Mouse (Mus musculus) naive thymus-derived CD4-positive, alpha-beta T cell, adult 2 months (primary cell): ENCODE measurements around the gene Prdx5.

Source experiments
- DNase-seq: peaks from one replicate; pipeline ENCODE4 v3.0.0-alpha.2; 2011; ENCODE audit warnings: low read depth

The Prdx5 gene

DNA sequence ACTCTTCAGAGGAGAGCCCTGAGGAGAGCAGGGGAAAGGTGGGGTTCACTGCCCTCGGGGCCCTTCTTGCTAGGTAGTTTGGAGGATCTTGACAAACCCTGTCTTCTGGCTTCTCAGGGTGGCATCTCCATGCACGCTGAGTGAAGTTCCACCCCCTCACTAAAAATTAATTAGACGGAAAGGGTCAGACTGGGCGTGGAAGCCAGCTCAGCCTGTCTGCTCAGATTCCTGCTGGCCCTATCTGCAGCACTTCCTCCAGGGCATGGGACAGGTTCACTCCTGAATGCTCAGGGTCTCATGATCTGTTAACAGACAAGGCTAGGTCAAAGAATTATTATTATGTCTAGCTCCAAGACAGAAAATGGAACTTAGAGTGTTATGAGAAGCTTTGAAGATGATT lies 17.4 kb downstream of the Prdx5 start:
- no peak for DNase-seq

DNA sequence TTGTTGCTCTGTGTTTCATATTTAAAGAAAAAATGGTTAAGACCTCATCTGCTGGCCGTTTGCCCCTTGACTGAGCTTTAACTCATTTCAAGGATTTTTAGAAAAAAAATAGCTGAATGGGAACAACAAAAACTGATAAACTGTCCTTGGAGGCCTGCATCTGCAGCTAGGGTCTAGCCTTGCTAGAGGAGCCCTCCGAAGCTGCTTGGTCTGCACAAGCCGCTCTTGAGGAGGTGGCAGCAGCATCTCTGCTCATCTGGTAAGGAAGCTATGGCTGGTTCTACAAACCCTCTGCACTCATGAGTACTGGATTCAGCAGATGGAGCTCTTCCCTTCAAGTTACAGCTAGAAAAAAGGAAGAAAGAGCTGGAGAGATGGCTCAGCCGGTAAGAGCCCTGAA lies 31.9 kb downstream of the Prdx5 start:
- no peak for DNase-seq

DNA sequence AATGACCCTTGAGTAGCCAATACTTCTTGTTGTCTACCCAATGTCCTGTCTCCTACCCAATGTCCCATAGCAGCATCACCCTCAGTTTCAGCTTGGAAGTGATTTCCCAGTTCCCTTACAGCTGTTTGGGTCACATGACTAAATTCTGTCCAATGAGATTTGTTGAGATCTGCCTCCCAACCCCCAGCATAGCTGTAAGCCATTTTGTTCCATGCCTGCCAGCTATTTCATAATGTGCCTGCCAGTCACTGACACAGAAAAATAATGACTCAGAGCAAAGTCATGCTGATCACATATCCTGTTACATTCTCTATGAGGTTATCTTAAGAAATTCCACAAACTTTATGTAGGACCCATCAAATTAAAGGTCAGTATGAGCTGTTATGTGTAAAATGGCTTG lies 33.1 kb downstream of the Prdx5 start:
- DNase-seq = no peak

DNA sequence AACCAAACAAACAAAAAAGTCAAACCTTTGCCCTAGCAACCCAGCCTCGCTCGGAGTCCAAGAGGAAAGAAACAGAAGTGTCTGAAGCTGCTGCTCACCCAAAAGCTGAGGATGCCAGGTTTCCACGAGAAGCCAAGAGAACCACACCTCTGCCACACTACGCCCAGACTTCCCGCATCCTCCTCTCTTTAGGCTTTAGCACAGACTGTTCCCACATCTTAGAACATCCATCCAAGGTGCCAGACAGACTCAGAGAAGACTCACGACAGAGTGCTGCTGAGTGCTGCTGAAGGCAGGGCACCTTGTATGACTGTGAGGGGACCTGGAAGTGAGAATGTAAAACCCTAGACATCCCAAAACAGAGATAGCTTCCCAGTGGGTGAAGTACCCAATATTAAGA lies 34.1 kb downstream of the Prdx5 start:
- no peak for DNase-seq

DNA sequence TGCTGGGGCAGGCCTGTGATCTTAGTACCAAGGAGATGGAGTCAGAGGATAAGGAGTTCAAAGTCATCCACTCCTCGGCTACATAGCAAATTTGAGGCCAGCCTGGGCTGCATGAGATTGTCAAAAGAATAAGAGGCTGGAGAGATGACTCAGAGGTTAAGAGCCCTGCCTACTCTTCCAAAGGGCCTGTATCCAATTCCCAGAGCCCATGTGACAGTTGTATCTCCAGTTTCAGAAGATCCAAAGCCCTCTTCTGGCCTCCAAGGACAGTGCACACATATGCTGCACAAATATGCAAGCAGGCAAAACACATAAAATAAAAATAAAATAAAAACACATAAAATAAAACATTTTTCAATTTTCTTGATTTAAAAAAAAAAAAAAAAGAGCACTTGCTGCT lies 35.6 kb downstream of the Prdx5 start:
- DNase-seq = no peak

DNA sequence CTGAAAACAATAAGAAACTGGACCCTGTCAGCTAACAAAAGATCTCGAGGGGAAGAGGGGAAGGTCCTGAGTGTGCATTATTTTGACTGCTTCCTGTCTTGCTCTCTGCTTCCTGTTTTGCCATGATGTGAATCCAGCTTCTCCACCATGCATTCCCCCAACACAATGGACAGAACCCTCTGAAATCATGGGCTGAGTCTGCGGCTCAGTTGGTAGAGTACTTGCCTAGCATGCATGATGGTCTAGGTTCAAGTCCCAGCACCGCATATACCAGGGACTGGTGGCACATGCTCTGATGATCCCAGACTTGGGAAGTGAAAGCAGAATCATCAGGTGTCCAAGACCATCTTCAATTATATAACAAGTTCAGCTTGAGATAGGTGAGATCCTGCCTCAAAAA lies 37.2 kb downstream of the Prdx5 start:
- DNase-seq = no peak

DNA sequence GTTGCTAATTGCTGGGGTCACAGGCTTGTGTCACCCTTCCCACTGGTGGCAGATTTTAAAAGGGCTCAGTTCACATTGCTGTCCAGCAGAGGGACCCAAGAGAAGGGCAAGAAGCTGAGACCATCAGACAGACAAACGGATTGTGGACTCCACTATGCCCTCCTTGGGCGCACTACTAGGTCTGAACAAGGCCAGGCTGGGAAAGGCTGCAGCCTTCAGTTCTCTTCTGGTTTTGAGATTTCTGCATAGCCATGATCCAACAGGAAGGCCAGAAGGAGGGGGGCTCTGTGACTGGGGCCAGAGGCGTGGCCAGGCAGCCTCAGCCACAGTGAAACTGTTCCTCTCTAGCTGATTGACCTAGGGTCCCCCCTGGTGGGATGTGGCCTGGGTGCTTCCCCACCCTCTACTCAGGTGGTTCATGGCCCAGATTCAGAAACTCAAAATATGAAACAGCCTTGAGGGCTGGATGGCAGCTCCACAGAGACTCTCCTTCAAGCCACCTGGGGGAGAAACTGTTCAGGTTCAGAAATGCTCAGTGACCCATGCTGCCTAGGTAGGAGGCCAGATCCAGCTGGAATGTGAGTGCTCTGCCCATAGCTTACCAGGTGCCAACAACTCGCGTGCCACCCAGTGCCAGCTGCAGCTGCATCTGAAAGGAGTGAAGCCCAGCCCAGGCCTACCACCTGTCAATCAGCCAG lies 38.2 kb downstream of the Prdx5 start:
- peak; percentile 70 for DNase-seq

DNA sequence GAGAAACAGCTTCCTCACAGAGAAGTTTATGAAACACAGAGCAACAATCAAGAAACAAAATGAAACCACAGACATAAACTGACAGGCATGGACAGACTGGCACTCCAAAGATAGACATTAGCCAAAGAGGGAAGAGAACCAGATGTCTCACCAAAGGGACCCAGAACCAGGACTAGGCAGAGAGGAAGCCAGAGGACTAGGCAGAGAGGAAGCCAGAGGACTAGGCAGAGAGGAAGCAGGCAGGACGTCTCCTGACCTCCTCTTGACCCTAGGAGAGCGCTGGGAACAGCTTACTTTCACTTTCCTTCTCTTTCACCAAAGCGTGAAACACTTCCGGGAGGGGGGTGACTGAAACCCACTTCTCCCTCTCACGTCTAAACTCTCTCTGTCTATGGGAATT lies 40.6 kb downstream of the Prdx5 start:
- DNase-seq = peak; percentile 76

DNA sequence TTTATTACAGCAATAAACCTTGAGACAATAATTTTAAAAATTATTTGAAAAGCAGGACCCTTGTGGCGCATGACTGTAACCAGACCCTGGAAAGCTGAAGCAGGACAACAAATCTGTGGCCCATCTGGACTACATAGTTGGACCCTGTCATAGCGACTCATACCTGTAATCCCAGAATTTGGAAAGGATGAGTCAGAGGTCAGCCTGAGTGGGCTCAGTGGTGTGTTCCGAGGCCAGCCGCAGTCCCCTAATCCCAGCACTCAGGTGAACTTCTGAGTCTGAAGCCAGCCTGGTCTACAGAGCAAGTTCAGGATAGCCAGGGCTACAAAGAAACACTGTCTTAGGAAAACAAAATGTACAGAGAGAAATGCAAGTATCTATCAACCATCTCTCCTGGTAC lies 48.5 kb downstream of the Prdx5 start:
- no peak for DNase-seq

DNA sequence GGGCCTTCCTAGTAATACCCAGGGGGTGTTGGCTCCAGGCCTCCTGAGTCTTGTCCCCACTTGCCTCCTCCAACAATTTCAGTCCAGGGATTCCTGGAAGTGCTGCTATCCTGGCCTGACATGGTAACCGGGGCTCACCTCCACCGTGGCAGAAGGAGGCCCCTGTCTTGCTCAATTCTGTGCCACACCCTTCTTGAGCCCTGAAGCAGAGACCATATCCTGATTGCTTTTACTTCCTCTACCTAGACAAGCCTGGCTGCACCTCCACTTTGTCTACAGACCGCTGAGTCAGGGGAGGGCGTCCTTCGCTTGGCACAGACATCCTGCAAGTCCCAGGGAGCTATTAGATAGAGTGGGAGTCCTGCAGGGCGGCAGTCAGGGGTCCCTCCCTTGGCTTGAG lies 49.2 kb downstream of the Prdx5 start:
- DNase-seq = no peak

DNA sequence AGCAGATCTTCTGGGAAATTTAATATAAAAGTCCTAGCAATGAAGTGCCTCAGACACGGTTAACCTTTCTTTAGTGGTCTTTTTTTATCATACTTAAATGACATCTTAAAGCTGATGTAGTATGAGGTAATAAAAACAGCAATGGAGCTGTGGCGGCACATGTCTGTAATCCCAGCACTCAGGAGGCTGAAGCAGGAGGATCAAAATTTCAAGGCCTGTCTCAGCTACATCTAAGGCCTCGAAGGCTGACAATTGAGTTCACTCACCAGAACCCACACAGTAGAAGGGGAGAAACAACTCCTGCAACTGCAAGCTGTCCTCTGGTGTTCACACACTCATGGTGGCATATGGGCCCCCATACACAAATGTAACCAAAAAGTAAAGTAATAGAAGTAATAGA lies 49.9 kb downstream of the Prdx5 start:
- no peak for DNase-seq

DNA sequence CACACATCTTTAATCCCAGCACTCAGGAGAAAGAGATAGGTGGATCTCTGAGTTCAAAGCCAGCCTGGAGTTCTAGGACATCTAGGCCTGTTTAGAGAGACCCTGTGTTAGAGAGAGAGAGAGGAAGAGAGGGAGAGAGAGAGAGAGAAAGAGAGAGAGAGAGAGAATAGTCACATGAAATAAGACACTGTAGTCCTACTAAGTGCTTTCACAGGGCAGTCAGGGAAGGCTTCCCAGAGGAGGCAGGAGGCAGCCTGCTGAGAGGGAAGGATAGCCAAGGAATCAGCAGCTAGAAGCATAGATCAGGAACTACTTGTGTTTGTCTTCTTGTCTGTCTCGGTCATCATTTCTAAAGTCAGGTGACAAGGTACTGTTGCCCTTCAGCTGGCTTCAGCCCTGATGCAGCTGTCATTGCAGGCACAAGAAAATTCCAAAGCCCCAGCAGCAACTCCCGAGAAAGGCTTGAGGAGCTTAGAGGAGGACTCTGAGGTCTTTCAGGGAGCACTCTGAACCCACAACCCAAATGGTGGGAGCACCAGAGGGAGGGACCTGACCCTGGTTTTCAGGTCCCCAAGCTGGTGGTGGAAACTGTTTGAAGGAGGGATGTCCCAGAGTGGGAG lies 50.8 kb downstream of the Prdx5 start:
- no peak for DNase-seq

DNA sequence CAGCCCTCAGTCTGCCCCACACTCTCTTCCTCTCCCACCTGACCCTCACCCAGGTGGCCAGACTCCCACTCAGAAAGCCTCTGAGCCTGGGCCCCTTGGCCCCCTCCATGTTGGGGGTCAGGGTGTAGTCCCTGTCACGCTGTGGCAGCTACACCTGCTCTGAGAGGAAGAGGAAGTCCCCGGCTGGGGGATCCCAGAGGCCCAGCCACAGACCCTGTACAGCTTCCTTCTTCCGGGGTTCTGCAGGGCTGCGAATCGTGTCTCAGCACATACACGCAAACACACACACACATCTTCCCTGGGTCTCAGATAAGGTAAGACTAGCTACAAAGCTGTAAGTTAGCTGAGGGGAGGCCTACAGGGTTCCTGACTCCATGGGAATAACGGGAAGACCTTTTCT lies 51.9 kb downstream of the Prdx5 start, which contains the start of gene Ccdc88b:
Ccdc88b (minus strand) TSS at position 181 of the 400 bp plus-strand sequence.
- DNase-seq = peak; percentile 81

DNA sequence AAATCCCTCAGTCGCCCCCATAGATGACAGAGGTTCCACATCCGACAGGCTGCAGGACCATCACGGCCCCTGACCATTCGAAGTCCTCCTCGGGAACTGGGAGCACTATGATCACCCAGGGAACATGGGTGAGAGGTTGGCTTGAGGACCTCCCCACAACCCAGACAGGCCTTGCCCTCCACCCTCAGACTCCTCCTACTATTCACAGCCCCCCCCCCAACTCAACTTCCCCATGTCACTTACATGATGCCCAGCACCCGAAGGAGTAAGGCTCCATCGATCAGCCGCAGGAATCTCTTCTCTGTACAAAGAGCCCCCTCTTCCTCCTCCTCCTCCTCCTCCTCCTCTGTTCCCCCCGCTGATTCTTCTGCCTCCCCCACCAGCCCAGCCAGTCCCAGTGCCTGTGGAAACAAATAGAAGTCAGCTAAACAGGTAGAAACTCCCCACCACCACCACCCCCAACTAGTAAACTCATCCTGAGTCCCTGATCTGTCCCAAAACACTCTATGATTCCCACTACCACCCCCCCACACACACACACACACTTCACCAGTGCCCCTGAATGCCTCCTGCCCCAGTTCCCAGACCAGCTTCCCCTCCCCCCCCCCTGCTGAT lies 52.4 kb downstream of the Prdx5 start:
- peak; percentile 30 for DNase-seq

DNA sequence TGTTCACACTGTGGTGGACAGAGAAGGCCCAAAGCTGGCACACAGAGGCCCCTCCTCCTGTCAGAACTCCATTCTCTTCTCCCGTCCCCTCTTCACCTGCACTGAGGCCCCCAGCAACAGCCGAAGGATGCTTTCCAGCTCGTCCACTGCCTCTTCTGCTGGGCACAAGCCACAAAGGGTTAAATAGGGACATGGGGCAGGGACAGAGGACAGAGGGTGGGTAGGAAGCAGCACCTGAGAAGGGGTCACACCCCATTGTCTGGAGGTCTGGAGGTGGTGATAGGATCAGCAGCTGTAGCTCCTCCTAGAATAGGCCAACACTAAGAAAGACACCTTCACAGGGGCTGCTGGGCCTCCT lies 52.9 kb downstream of the Prdx5 start:
- no peak for DNase-seq
